Mouse (Mus musculus): ENCODE measurements around the gene B4galnt1.
"Not testable (repeated sequence)": the region's sequence is repeated elsewhere in the genome, so short reads cannot be mapped to it uniquely, and the experiment has no call there.

Gene B4galnt1

DNA sequence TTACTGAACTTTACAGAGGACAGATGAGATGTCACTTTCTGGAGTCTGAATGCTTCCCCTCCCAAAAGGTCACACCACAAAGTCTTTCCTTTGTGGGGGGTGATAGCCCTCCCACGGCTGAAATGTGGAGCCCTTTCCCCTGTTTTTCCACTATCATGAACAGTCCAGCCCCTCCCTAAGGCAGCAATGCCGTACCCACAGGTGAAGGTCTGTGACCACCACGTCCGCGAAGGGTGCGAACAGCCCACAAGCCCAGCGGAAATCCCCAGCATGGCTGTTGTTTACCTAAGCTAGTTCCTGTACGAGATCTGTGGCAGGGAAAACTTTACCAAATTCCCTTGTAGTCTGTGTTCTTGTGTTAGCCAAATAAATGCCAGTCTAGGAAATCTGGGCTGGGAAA is 23.5 kb upstream of the B4galnt1 start:
- DNase-seq (ENCODE audit: low spot score), result peak; percentile 38

- DNase-seq (ENCODE audit: low spot score), result no peak
Observed at GRCm38 (mm10) chr10:127143228-127143627, 21.8 kb upstream of the B4galnt1 start.

DNA sequence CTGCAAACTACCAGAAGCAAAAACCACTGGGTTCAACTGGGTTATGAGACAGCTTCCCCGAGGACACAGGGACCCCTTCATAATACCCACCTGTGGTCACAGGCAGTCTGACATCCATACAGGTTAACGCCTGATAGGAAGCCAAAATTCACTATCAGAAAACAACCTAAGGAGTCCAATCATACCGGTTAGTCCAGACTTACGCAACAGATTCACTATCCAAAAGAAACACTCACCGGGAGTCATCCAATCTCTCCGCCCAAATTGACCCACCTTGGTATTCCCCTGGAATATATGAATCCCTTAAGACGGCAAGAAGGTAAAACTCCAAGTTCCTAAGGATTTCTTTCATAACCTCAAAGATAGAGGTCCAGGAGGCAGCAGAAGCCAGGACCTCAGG is 20.5 kb upstream of the B4galnt1 start:
- peak; percentile 52 for DNase-seq (ENCODE audit: low spot score)

DNA sequence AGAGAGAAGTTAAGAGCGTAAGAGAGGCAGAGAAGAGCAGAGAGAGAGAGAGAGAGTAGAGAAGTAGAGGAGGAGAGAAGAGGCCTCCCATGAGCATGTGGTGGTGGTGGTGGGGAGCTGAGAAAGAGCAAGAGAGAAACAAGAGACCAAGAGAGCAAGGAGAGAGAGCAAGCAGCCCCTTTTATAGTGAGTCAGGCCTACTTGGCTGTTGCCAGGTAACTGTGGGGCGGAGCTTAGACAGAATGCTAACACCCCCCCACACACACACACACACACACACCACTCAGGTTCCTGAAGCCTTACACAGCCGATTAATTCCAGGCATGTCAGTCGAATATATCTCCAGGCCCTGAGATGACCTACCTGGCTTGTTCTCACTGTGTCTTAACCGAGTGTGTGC is 19.7 kb upstream of the B4galnt1 start:
- no peak for DNase-seq (ENCODE audit: low spot score)

- no peak for DNase-seq (ENCODE audit: low spot score)
Observed at GRCm38 (mm10) chr10:127147135-127147534, 17.9 kb upstream of the B4galnt1 start.

- no peak for DNase-seq (ENCODE audit: low spot score)
Observed at GRCm38 (mm10) chr10:127150471-127150872, 14.6 kb upstream of the B4galnt1 start.

- DNase-seq (ENCODE audit: low spot score), result not testable (repeated sequence)
Observed at GRCm38 (mm10) chr10:127151233-127151632, 13.8 kb upstream of the B4galnt1 start.

GRCm38 (mm10) chr10:127152556-127152955 is 12.5 kb upstream of the B4galnt1 start:
- not testable (repeated sequence) for DNase-seq (ENCODE audit: low spot score)

- DNase-seq (ENCODE audit: low spot score), result no peak
Observed at GRCm38 (mm10) chr10:127153323-127153722, 11.7 kb upstream of the B4galnt1 start.

- DNase-seq (ENCODE audit: low spot score), result no peak
Observed at GRCm38 (mm10) chr10:127154241-127154640, 10.8 kb upstream of the B4galnt1 start.

GRCm38 (mm10) chr10:127154652-127155051 is 10.4 kb upstream of the B4galnt1 start:
- no peak for DNase-seq (ENCODE audit: low spot score)

DNA sequence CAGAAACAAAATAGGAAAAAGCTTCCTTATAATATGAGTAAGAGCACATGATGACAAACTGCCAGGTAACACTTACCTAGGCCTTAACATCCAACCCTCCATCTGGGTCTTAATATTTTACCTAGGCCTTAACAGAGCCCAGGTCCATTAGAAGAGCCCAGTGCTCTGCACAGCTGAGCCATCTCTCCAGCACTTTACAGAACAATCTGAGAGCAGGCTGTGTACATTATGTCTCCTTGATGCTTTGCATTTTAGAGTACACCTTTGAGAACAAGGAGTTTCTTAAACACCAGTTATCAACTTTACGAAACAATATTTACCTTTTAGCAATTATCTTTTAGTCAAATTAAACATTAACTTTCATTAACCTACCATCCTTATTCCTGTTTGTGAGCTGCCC is 8.9 kb upstream of the B4galnt1 start:
- no peak for DNase-seq (ENCODE audit: low spot score)

GRCm38 (mm10) chr10:127156511-127156910 is 8.5 kb upstream of the B4galnt1 start:
- no peak for DNase-seq (ENCODE audit: low spot score)

- DNase-seq (ENCODE audit: low spot score), result no peak
Observed at GRCm38 (mm10) chr10:127158471-127158870, 6.6 kb upstream of the B4galnt1 start.

- DNase-seq (ENCODE audit: low spot score), result no peak
Observed at GRCm38 (mm10) chr10:127160081-127160480, 4.9 kb upstream of the B4galnt1 start.

- no peak for DNase-seq (ENCODE audit: low spot score)
Observed at GRCm38 (mm10) chr10:127160728-127161127, 4.3 kb upstream of the B4galnt1 start.

DNA sequence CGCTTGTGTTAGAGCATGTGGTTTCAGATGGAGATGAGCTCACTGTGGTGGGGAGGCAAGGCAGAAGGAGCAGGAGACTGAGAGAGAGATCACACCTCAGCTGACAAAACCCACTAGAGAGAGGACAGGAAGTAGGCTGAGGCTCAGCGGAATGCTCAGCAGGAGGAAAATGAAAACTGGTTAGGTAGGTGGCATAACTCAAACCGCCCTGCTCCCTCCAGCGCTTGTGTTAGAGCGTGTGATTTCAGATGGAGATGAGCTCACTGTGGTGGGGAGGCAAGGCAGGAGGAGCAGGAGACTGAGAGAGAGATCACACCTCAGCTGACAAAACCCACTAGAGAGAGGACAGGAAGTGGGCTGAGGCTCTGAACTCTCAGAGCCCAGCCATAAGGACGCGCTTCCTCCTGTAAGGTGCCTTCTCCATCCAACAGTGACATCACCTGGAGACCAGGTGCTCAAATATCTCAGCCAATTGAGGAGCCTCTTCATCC is 2.2 kb upstream of the B4galnt1 start:
- peak; percentile 34 for DNase-seq (ENCODE audit: low spot score)

GRCm38 (mm10) chr10:127164190-127164589 is 835 bp upstream of the B4galnt1 start:
- no peak for DNase-seq (ENCODE audit: low spot score)

DNA sequence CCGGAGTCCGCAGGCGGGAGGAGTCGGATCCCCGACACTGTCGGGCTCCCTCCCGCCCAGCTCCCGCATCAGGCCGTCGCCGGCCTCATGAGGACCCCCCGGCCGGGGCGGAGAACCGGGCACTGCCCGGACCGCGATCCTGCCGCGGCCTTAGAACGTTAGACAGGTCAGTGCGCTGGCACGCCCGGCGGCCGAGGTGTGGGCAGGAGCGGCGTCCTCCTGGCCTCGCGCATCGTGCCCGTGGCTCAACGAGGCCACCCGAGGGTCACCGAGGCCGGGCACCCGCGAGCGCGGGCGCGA is 279 bp downstream of the B4galnt1 start:
- DNase-seq (ENCODE audit: low spot score), result no peak

- DNase-seq (ENCODE audit: low spot score), result peak; percentile 55
Observed at GRCm38 (mm10) chr10:127165654-127166403, 804 bp downstream of the B4galnt1 start.

- no peak for DNase-seq (ENCODE audit: low spot score)
Observed at GRCm38 (mm10) chr10:127166404-127166715, 1.3 kb downstream of the B4galnt1 start.

DNA sequence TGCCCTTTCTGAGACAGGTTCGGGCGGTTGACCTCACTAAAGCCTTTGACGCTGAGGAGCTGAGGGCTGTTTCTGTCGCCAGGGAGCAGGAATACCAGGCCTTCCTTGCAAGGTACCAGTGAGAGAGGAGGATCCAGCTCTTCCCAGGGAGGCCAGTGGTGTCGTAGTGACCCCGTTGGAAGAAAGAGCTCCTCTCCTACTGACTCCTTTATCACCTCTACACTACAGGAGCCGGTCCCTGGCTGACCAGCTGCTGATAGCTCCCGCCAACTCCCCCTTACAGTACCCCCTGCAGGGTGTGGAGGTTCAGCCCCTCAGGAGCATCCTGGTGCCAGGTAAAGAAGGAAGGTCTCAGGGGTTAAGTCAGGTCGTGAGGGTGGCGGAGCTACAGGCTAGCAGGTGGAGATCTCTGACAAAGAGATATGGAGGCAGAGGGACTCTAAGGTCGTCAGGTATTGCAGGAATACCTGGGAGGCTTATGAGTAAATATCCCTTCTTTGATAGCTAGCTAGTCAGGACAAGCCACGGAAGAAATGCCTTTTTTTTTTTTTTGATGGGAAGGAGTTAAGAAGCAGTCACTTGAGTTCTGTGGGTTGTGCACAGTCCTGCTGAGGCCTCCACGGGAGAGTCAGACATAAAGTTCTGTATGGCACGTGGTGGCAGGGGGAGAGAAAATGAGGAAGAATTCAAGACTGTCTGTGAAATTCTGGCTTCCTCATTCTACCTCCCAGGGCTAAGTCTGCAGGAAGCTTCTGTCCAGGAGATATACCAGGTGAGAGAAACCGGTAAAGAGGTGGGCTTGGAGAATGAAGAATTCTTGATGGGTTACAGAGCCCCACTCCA is 2.0 kb downstream of the B4galnt1 start:
- peak; percentile 26 for DNase-seq (ENCODE audit: low spot score)

DNA sequence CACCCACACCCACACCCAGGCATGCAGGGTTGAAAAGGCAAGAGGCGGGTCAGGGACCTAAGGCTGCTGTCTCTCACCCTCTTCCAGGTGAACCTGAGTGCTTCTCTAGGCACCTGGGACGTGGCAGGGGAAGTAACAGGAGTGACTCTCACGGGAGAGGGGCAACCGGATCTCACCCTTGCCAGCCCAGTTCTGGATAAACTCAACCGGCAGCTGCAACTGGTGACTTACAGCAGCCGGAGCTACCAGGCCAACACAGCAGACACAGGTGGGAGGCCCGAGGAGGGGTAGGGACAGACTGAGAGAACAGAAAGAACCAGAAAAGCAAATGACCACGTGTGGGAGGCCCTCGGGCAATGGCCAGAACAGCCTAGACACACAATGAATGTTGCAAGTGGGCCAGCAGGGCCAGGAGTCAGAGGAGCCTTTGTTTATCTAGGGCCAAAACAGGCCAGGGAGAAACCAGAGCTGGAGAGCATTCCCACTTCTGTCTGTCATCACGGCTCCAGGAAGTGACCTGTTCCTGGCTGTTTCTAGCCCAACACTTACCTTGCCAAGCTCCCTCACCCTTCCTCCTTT is 2.7 kb downstream of the B4galnt1 start:
- DNase-seq (ENCODE audit: low spot score), result peak; percentile 67

Data from lung, postnatal 25 days (tissue).